Mouse (Mus musculus): ENCODE measurements around the gene Tra2a. TPM values are rescaled to one million over a fixed set of nuclear protein-coding genes. Genes with fewer than 3 reads are reported as not detected.
"Not testable (repeated sequence)": the region's sequence is repeated elsewhere in the genome, so short reads cannot be mapped to it uniquely, and the experiment has no call there.

The Tra2a gene
- 152 and 166 TPM in 2 replicates for polyA plus RNA-seq (2016; fragmentation: Nextera tagmentation; extraction: Ambion mirVana)

- Histone ChIP-seq H3K9me3 (no peaks in the 10 kb centered on the region), H3K36me3 (peaks cover 2% of the 10 kb centered on the region; the same call in 1 of the 2 replicates), H3K27ac (peak within 1 kb of the TSS; percentile 97), H3K4me2 (replicated peaks) (peak within 1 kb of the TSS; percentile 73), H3K9ac (peak within 1 kb of the TSS; percentile 100), H3K4me1 (peaks cover 21% of the 10 kb centered on the region), H3K27me3 (replicated peaks) (no peaks in the 10 kb centered on the region), H3K4me3 (peak within 1 kb of the TSS; percentile 99)
- under 1% methylated on average over 39 of the region's 39 CpGs for WGBS
- peak; percentile 95 for ATAC-seq (ENCODE audit: low FRiP score, low read depth)
Observed at GRCm38 (mm10) chr6:49263847-49264243, at the start of gene Tra2a. TSS of gene Tra2a (minus strand) at chr6:49264033.

- H3K4me2 ChIP-seq (replicated peaks): no peak overlapping the region
- no peaks in the 10 kb centered on the region for H3K27me3 ChIP-seq (replicated peaks)
- H3K9ac ChIP-seq: no peak overlapping the region
- H3K27ac ChIP-seq: no peak overlapping the region
- H3K4me3 ChIP-seq: no peak overlapping the region
- ATAC-seq (ENCODE audit: low FRiP score, low read depth): no peak
- H3K4me1 ChIP-seq: no peaks in the 10 kb centered on the region
- no peaks in the 10 kb centered on the region for H3K36me3 ChIP-seq
- H3K9me3 ChIP-seq: no peaks in the 10 kb centered on the region
Observed at GRCm38 (mm10) chr6:49298286-49298685, 34.5 kb upstream of the Tra2a start.

GRCm38 (mm10) chr6:49282122-49282521 is 18.3 kb upstream of the Tra2a start:
- Histone ChIP-seq H3K4me1 (no peaks in the 10 kb centered on the region), H3K27ac (no peak overlapping the region), H3K4me3 (no peak overlapping the region), H3K9me3 (no peaks in the 10 kb centered on the region), H3K36me3 (no peaks in the 10 kb centered on the region), H3K4me2 (replicated peaks) (no peak overlapping the region), H3K9ac (no peak overlapping the region), H3K27me3 (replicated peaks) (no peaks in the 10 kb centered on the region)
- ATAC-seq (ENCODE audit: low FRiP score, low read depth): no peak
- 94% methylated on average over 1 of the region's 1 CpGs for WGBS

GRCm38 (mm10) chr6:49280942-49281341 is 17.1 kb upstream of the Tra2a start:
- Histone ChIP-seq H3K9ac (no peak overlapping the region), H3K36me3 (no peaks in the 10 kb centered on the region), H3K4me2 (replicated peaks) (no peak overlapping the region), H3K27ac (no peak overlapping the region), H3K4me3 (no peak overlapping the region), H3K27me3 (replicated peaks) (no peaks in the 10 kb centered on the region), H3K9me3 (no peaks in the 10 kb centered on the region), H3K4me1 (no peaks in the 10 kb centered on the region)
- WGBS: 42% methylated on average over 1 of the region's 1 CpGs
- ATAC-seq (ENCODE audit: low FRiP score, low read depth): no peak

- Histone ChIP-seq H3K9me3 (no peaks in the 10 kb centered on the region), H3K4me2 (replicated peaks) (no peak overlapping the region), H3K27me3 (replicated peaks) (no peaks in the 10 kb centered on the region), H3K36me3 (no peaks in the 10 kb centered on the region), H3K4me3 (no peak overlapping the region), H3K9ac (no peak overlapping the region), H3K4me1 (no peaks in the 10 kb centered on the region), H3K27ac (no peak overlapping the region)
- no peak for ATAC-seq (ENCODE audit: low FRiP score, low read depth)
- WGBS: 89% methylated on average over 7 of the region's 7 CpGs
Observed at GRCm38 (mm10) chr6:49275296-49275695, 11.5 kb upstream of the Tra2a start.

- WGBS: 46% methylated on average over 9 of the region's 9 CpGs
- Histone ChIP-seq H3K4me1 (no peaks in the 10 kb centered on the region), H3K4me2 (replicated peaks) (no peak overlapping the region), H3K27me3 (replicated peaks) (no peaks in the 10 kb centered on the region), H3K4me3 (no peak overlapping the region), H3K36me3 (no peaks in the 10 kb centered on the region), H3K9ac (no peak overlapping the region), H3K9me3 (no peaks in the 10 kb centered on the region), H3K27ac (no peak overlapping the region)
- ATAC-seq (ENCODE audit: low FRiP score, low read depth): no peak
Observed at GRCm38 (mm10) chr6:49274416-49275091, 10.7 kb upstream of the Tra2a start.

GRCm38 (mm10) chr6:49273934-49274333 is 10.1 kb upstream of the Tra2a start:
- no peak for ATAC-seq (ENCODE audit: low FRiP score, low read depth)
- no peak overlapping the region for H3K4me2 ChIP-seq (replicated peaks)
- 25% methylated on average over 4 of the region's 4 CpGs for WGBS
- H3K9ac ChIP-seq: no peak overlapping the region
- H3K4me1 ChIP-seq: no peaks in the 10 kb centered on the region
- H3K36me3 ChIP-seq: no peaks in the 10 kb centered on the region
- H3K27me3 ChIP-seq (replicated peaks): no peaks in the 10 kb centered on the region
- no peak overlapping the region for H3K27ac ChIP-seq
- H3K9me3 ChIP-seq: no peaks in the 10 kb centered on the region
- H3K4me3 ChIP-seq: no peak overlapping the region

GRCm38 (mm10) chr6:49272863-49273262 is 9.0 kb upstream of the Tra2a start:
- Histone ChIP-seq H3K9me3 (no peaks in the 10 kb centered on the region), H3K36me3 (no peaks in the 10 kb centered on the region), H3K4me1 (no peaks in the 10 kb centered on the region), H3K27me3 (replicated peaks) (no peaks in the 10 kb centered on the region), H3K4me2 (replicated peaks) (no peak overlapping the region), H3K4me3 (no peak overlapping the region), H3K27ac (no peak overlapping the region), H3K9ac (no peak overlapping the region)
- ATAC-seq (ENCODE audit: low FRiP score, low read depth): no peak
- 94% methylated on average over 2 of the region's 2 CpGs for WGBS

- ATAC-seq (ENCODE audit: low FRiP score, low read depth): no peak
- Histone ChIP-seq H3K36me3 (no peaks in the 10 kb centered on the region), H3K4me3 (no peak overlapping the region), H3K27me3 (replicated peaks) (no peaks in the 10 kb centered on the region), H3K9ac (no peak overlapping the region), H3K4me1 (no peaks in the 10 kb centered on the region), H3K27ac (no peak overlapping the region), H3K9me3 (no peaks in the 10 kb centered on the region), H3K4me2 (replicated peaks) (no peak overlapping the region)
- WGBS: 83% methylated on average over 6 of the region's 6 CpGs
Observed at GRCm38 (mm10) chr6:49271815-49272214, 8.0 kb upstream of the Tra2a start.

GRCm38 (mm10) chr6:49269923-49270322 is 6.1 kb upstream of the Tra2a start:
- ATAC-seq (ENCODE audit: low FRiP score, low read depth): no peak
- Histone ChIP-seq H3K9ac (no peak overlapping the region), H3K27ac (no peak overlapping the region), H3K4me2 (replicated peaks) (no peak overlapping the region), H3K36me3 (no peaks in the 10 kb centered on the region), H3K4me3 (no peak overlapping the region), H3K4me1 (no peaks in the 10 kb centered on the region), H3K27me3 (replicated peaks) (no peaks in the 10 kb centered on the region), H3K9me3 (no peaks in the 10 kb centered on the region)
- WGBS: 76% methylated on average over 11 of the region's 11 CpGs

GRCm38 (mm10) chr6:49269200-49269599 is 5.4 kb upstream of the Tra2a start:
- Histone ChIP-seq H3K4me2 (replicated peaks) (no peak overlapping the region), H3K9ac (no peak overlapping the region), H3K36me3 (no peaks in the 10 kb centered on the region), H3K27ac (no peak overlapping the region), H3K9me3 (no peaks in the 10 kb centered on the region), H3K4me1 (no peaks in the 10 kb centered on the region), H3K4me3 (no peak overlapping the region), H3K27me3 (replicated peaks) (no peaks in the 10 kb centered on the region)
- WGBS: 27% methylated on average over 5 of the region's 5 CpGs
- no peak for ATAC-seq (ENCODE audit: low FRiP score, low read depth)

- no peak for ATAC-seq (ENCODE audit: low FRiP score, low read depth)
- WGBS: 76% methylated on average over 4 of the region's 4 CpGs
- Histone ChIP-seq H3K27me3 (replicated peaks) (no peaks in the 10 kb centered on the region), H3K4me3 (no peak overlapping the region), H3K4me2 (replicated peaks) (no peak overlapping the region), H3K9me3 (no peaks in the 10 kb centered on the region), H3K9ac (no peak overlapping the region), H3K27ac (no peak overlapping the region), H3K36me3 (no peaks in the 10 kb centered on the region), H3K4me1 (no peaks in the 10 kb centered on the region)
Observed at GRCm38 (mm10) chr6:49267686-49268085, 3.9 kb upstream of the Tra2a start.

GRCm38 (mm10) chr6:49265207-49265606 is 1.4 kb upstream of the Tra2a start:
- peaks cover 17% of the 10 kb centered on the region for H3K4me1 ChIP-seq
- H3K27me3 ChIP-seq (replicated peaks); H3K4me2 ChIP-seq (replicated peaks); H3K9me3 ChIP-seq; H3K4me3 ChIP-seq; H3K9ac ChIP-seq; ATAC-seq (ENCODE audit: low FRiP score, low read depth); H3K27ac ChIP-seq; H3K36me3 ChIP-seq: not testable (repeated sequence)
- 94% methylated on average over 1 of the region's 1 CpGs for WGBS

All from neural tube, embryonic 12.5 days (tissue).